ENCODE assay signal across 16 mouse cellular contexts in genomic region chr5:136583666-136584464, GRCm38 (mm10). TPM values are rescaled to one million over a fixed set of nuclear protein-coding genes. Genes with fewer than 3 reads are reported as not detected.
DNase-seq lines count a peak whose midpoint lies in the region; TF ChIP-seq lines count a peak whose summit lies in the region.
"Had no signal": no experiment of that assay in that cellular context is flagged by ENCODE, and none has a peak within 500 bp of the region (broad histone marks: within the 10 kb centered on the region; RNA-seq: fewer than 3 reads in every experiment).

No protein-coding gene starts in this region.

- H3K79me2 ChIP-seq in CH12.LX (replicated peaks; ENCODE audit: control insufficient read depth, extremely low read depth, insufficient read depth, poor library complexity, severe bottlenecking): no peaks in the 10 kb centered on the region

- no peak overlapping the region for H3K4me3 ChIP-seq in lung, adult 2 months (replicated peaks; ENCODE audit: extremely low read depth, low read depth, low read length)
- no peak overlapping the region for H3K4me3 ChIP-seq in CH12.LX (replicated peaks in 1 of 3; ENCODE audit: low read depth in 2 of 3, low read length in 2 of 3, poor library complexity in 1 of 3)
- H3K4me3 ChIP-seq in thymus, adult 2 months (ENCODE audit: control insufficient read depth, insufficient read depth, low read length): no peak overlapping the region
- H3K4me3 ChIP-seq: embryonic facial prominence, embryonic 12.5 days; forebrain, embryonic 13.5 days; limb, embryonic 12.5 days; myocyte had no signal

- in situ Hi-C loops in CH12.LX (cut with MboI; ENCODE audit: low pct_ligation_motif_present, low pct_unique_long_range_greater_than_20kb, low sequenced_read_pairs): no loop called here

- TF ChIP-seq RAD21 in CH12.LX (IDR thresholded peaks at IDR 0.05; ENCODE audit: low read depth, low read length): no peak

- H3K9ac ChIP-seq in CH12.LX (ENCODE audit: insufficient read depth, low read depth): no peak overlapping the region
- H3K9ac ChIP-seq: embryonic facial prominence, embryonic 12.5 days; forebrain, embryonic 13.5 days; limb, embryonic 12.5 days had no signal

- H3K27me3 ChIP-seq in CH12.LX (replicated peaks): peaks cover 5% of the 10 kb centered on the region
- no peaks in the 10 kb centered on the region for H3K27me3 ChIP-seq in thymus, adult 2 months (ENCODE audit: control insufficient read depth, insufficient read depth, low read length)

- 66% methylated on average over 4 of the region's 4 CpGs for WGBS in lung, adult 2 months
- 85% methylated on average over 4 of the region's 4 CpGs for WGBS in thymus, adult 2 months

- DNase-seq in lung, adult 18-20 months: peak; percentile 17 to 44
- no peak for DNase-seq in lung, adult 2 months
- peak; percentile 30 for DNase-seq in CH12.LX (ENCODE audit: extremely low read depth)
- DNase-seq in ZHBTc4 (ENCODE audit: low read depth, low spot score): peak; percentile 63
- peak; percentile 61 to 62 for DNase-seq in monocyte, adult 2 months (ENCODE audit: low read depth in 1 of 2, low spot score in 2 of 2)
- no peak for DNase-seq in thymus, adult 2 months
- no peak for DNase-seq in ovary, postnatal 36 days (ENCODE audit: low spot score)
- DNase-seq: cerebellum, adult 9-10 months; gastrocnemius, postnatal 10 days; heart, postnatal 4 days; layer of hippocampus, postnatal 36 days had no signal

- H3K4me1 ChIP-seq in lung, adult 2 months (ENCODE audit: control insufficient read depth, insufficient read depth, low read length): no peaks in the 10 kb centered on the region
- peaks cover 0 to 26% of the 10 kb centered on the region in 2 experiments; a peak in 2 of 4 replicates for H3K4me1 ChIP-seq in CH12.LX (ENCODE audit: control insufficient read depth in 1 of 2, insufficient read depth in 2 of 2)
- peaks cover 6% of the 10 kb centered on the region; the same call in 1 of the 2 replicates for H3K4me1 ChIP-seq in thymus, adult 2 months (replicated peaks; ENCODE audit: control insufficient read depth, insufficient read depth, low read length)

- no peak overlapping the region for H3K27ac ChIP-seq in CH12.LX (ENCODE audit: insufficient read depth, low read depth)
- H3K27ac ChIP-seq in thymus, adult 2 months (ENCODE audit: control insufficient read depth, insufficient read depth, low read length): no peak overlapping the region
- H3K27ac ChIP-seq: embryonic facial prominence, embryonic 12.5 days; forebrain, embryonic 13.5 days; limb, embryonic 12.5 days had no signal

- no peak for TF ChIP-seq EP300 in CH12.LX (IDR thresholded peaks at IDR 0.05; ENCODE audit: low read length)

- H3K4me2 ChIP-seq in CH12.LX (ENCODE audit: insufficient read depth, low read depth, poor library complexity, severe bottlenecking): no peak overlapping the region
- H3K4me2 ChIP-seq: embryonic facial prominence, embryonic 12.5 days; forebrain, embryonic 13.5 days; heart, embryonic 11.5 days; limb, embryonic 12.5 days had no signal

- TF ChIP-seq POLR2A in lung, adult 2 months (IDR thresholded peaks at IDR 0.05; ENCODE audit: borderline replicate concordance, extremely low read depth, low read depth, low read length): no peak
- TF ChIP-seq POLR2A in CH12.LX (IDR thresholded peaks at IDR 0.05; ENCODE audit: low read depth, low read length): no peak
- no peak for TF ChIP-seq POLR2A in thymus, adult 2 months (IDR thresholded peaks at IDR 0.05; ENCODE audit: control insufficient read depth, extremely low read depth, insufficient read depth, low read length, poor library complexity)

- H3K36me3 ChIP-seq in CH12.LX (replicated peaks in 1 of 2; ENCODE audit: control insufficient read depth in 1 of 2, insufficient read depth in 1 of 2, low read length in 1 of 2): no peaks in the 10 kb centered on the region
- H3K36me3 ChIP-seq in thymus, adult 2 months (ENCODE audit: control insufficient read depth, insufficient read depth, low read length): no peaks in the 10 kb centered on the region
- H3K36me3 ChIP-seq: embryonic facial prominence, embryonic 12.5 days; limb, embryonic 12.5 days had no signal

- TF ChIP-seq CTCF in lung, adult 2 months (IDR thresholded peaks at IDR 0.05; ENCODE audit: insufficient read depth, low read length): no peak
- no peak for TF ChIP-seq CTCF in CH12.LX (conservative IDR thresholded peaks at IDR 0.05 in 1 of 2, IDR thresholded peaks at IDR 0.05 in 1 of 2; ENCODE audit: low read depth in 2 of 2, low read length in 2 of 2)
- TF ChIP-seq CTCF in thymus, adult 2 months (IDR thresholded peaks at IDR 0.05; ENCODE audit: borderline replicate concordance, control insufficient read depth, extremely low read depth, insufficient read depth, low read length, poor library complexity): no peak

- peaks cover 7% of the 10 kb centered on the region for H3K9me3 ChIP-seq in CH12.LX (replicated peaks; ENCODE audit: low read length)
- H3K9me3 ChIP-seq: embryonic facial prominence, embryonic 12.5 days; forebrain, embryonic 13.5 days had no signal

- dilution Hi-C loops in CH12.LX (cut with MboI; ENCODE audit: extremely low pct_ligation_motif_present, extremely low pct_unique_long_range_greater_than_20kb, low sequenced_read_pairs): no loop called here

TF ChIP-seq in CH12.LX, 34 proteins besides CTCF, POLR2A, EP300 and RAD21:
- TF ChIP-seq BHLHE40 (IDR thresholded peaks at IDR 0.05; ENCODE audit: low read depth, low read length) (no peak), TBP (conservative IDR thresholded peaks at IDR 0.05; ENCODE audit: low read depth, low read length) (no peak), RCOR1 (conservative IDR thresholded peaks at IDR 0.05; ENCODE audit: low read depth, low read length) (no peak), ZMIZ1 (IDR thresholded peaks at IDR 0.05; ENCODE audit: low read depth, low read length) (no peak), MAX (IDR thresholded peaks at IDR 0.05; ENCODE audit: low read length) (no peak), USF1 (IDR thresholded peaks at IDR 0.05; ENCODE audit: low read depth, low read length) (no peak), ELF1 (IDR thresholded peaks at IDR 0.05; ENCODE audit: low read depth, low read length) (no peak), MAFK (IDR thresholded peaks at IDR 0.05; ENCODE audit: insufficient replicate concordance, low read length) (no peak), NRF1 (IDR thresholded peaks at IDR 0.05; ENCODE audit: low read depth, low read length) (no peak), KAT2A (IDR thresholded peaks at IDR 0.05; ENCODE audit: insufficient replicate concordance, low read length) (no peak), ZKSCAN1 (IDR thresholded peaks at IDR 0.05; ENCODE audit: borderline replicate concordance, low read depth, low read length) (no peak), UBTF (IDR thresholded peaks at IDR 0.05; ENCODE audit: low read depth, low read length) (no peak), NELFE (IDR thresholded peaks at IDR 0.05; ENCODE audit: low read depth, low read length) (no peak), JUN (IDR thresholded peaks at IDR 0.05; ENCODE audit: insufficient read depth, low read depth, low read length) (no peak)

RNA-seq across cellular contexts. Expression of gene Cux1, which starts 16.6 kb away (rescaled TPM):
- polyA plus RNA-seq in lung, adult 2 months (2012; rRNA removed): 45.9 and 46.6 TPM in 2 replicates
- total RNA-seq in CH12.LX (2012; rRNA removed) (20.5 and 21.9 TPM in 2 replicates), CH12.LX (2014; rRNA removed) (12.4 and 13.7 TPM in 2 replicates)
- polyA plus RNA-seq in CH12.LX (2012; ENCODE audit: insufficient read length, low read depth): 17.9 and 19.6 TPM in 2 replicates
- 164 and 205 TPM in 2 replicates for polyA plus RNA-seq in thymus, adult 2 months (2012; rRNA removed)

Comparison
In these comparisons a context has a peak if more than half of its experiments do, and no peak if none do; other contexts are left out.
1. DNase-seq: peak in lung, adult 18-20 months (2 of 2), CH12.LX (single experiment), ZHBTc4 (single experiment) and monocyte, adult 2 months (2 of 2); none in lung, adult 2 months (single experiment), thymus, adult 2 months (single experiment) and ovary, postnatal 36 days (single experiment).